Mouse (Mus musculus): ENCODE data around the gene Gm17387.
"Not testable (repeated sequence)": the region's sequence is repeated elsewhere in the genome, so short reads cannot be mapped to it uniquely, and the experiment has no call there.

Gm17387 gene

DNA sequence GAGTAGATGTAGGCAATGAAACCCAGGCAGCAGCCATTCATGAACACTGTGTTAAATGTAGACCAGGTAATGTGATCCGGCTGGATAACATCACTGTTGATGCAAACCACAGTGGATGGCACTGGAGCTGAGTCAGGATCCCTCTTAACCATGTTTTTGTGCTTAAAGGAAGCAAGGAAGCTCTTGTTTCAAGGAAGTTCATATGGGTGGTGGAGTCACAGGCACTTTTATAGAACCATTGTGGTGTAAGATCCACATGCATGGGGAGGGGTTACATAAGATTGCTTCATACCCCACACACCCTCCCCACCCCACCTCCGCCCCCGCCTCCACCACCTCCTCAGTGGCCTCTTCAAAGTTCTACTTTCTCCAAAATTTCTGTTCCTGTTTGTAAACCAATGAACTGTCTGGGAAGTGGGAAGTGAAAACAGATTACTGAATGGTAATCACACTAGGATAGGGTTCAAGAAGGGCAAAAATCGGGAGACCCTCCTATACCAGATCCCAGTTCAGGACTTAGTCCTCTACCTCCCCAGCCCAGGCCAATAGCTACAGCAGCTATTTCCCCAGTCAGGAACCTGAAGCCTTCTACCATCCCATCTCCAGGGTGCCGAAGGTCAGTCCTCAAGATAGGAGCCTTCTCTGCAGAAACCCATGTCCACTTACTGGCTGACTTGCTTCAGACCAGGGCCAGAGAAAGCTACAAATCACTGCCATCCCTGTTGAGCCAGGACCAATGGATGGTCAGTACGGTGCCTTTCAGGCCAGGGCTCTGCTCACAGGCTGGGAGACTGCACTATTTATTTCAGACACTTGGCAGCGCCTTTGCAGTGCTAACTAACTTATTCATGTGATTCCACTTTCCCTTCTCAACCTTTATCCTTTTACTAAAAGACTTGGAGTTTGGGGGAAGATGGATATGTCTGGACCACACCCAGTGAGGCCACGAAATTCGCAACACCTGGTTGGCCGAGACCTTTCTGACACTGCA, 11.9 kb upstream of the Gm17387 start:
- DNase-seq (ENCODE audit: extremely low read depth, low read depth, low spot score) = no peak

DNA sequence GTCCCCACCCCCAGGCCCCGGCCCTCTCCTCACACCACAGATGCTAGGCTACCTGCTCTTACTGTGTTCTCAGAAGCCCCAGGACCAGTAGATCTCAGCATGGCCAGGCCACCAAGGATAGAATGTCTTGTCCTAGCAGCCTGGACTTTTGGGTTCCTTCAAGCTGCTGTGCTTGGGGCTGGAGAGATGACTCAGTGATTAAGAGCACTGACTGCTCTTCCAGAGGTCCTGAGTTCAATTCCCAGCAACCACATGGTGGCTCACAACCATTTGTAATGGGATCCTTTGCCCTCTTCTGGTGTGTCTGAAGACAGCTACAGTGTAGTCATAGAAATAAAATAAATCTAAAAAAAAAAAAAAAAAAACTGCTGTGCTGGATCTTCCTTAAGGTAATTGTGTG, 11.1 kb upstream of the Gm17387 start, which contains the start of gene Ifitm6:
Gene Ifitm6 (minus strand): TSS at position 101 of the 400 bp plus-strand sequence.
- DNase-seq (ENCODE audit: extremely low read depth, low read depth, low spot score) = not testable (repeated sequence)

DNA sequence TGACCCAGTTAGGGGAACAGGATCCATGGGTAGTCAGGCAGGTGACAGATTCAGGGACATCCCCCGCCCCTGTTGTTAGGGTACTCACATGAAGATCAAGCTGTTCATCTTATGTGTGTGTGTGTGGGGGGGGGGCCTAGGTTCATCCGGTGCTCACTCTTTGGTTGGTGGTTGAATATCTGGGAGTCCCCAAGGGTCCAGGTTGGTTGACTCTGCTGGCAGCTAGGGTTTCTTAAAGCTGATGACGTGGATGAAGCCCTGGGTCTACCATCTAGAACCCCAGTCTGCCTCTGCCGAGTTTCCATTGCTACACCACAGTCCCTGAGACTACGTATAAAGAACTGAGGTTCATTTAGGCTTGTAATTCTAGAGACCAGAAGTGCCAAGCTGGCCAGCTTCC, 9.9 kb upstream of the Gm17387 start:
- DNase-seq (ENCODE audit: extremely low read depth, low read depth, low spot score) = no peak

DNA sequence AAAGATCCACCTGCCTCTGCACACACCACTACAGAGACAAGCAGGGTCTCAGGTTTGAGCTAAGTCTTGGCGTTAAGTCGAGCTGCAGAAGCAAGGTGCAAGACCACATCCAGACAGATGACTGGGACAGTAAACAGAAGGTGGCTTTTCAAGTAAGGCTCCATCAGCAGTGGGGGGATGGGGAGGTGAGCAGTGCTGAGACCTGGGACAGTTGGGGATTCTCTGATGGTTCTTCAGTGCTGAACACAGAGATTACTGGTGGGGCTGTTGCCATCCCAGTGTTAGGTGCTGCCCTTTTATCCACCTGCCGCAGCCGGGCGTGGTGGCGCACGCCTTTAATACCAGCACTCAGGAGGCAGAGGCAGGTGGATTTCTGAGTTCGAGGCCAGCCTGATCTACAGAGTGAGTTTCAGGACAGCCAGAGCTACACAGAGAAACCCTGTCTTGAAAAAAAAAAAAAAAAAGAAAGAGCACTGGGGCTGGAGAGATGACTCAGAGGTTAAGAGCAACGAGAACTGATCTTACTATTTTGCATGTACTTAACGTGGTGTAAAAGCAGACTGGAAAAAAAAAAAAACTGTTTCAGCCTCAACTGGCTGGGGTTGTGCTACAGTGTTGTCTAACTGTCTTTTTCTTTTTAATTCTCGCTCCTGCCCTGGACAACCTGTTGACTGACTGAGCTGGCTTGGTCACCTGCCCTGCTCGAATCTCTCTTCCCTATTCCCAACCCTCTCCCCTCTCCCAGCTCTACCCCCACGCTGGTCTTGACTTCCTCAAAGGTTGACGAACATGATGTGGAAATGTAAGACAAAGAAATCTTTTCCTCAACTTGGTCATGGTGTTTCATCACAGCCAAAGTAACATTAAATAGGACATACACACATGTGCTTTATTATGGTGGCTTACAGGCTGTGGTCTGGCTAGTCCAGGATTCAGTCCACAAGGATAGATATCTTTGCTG, 7.2 kb upstream of the Gm17387 start:
- no peak for DNase-seq (ENCODE audit: extremely low read depth, low read depth, low spot score)

DNA sequence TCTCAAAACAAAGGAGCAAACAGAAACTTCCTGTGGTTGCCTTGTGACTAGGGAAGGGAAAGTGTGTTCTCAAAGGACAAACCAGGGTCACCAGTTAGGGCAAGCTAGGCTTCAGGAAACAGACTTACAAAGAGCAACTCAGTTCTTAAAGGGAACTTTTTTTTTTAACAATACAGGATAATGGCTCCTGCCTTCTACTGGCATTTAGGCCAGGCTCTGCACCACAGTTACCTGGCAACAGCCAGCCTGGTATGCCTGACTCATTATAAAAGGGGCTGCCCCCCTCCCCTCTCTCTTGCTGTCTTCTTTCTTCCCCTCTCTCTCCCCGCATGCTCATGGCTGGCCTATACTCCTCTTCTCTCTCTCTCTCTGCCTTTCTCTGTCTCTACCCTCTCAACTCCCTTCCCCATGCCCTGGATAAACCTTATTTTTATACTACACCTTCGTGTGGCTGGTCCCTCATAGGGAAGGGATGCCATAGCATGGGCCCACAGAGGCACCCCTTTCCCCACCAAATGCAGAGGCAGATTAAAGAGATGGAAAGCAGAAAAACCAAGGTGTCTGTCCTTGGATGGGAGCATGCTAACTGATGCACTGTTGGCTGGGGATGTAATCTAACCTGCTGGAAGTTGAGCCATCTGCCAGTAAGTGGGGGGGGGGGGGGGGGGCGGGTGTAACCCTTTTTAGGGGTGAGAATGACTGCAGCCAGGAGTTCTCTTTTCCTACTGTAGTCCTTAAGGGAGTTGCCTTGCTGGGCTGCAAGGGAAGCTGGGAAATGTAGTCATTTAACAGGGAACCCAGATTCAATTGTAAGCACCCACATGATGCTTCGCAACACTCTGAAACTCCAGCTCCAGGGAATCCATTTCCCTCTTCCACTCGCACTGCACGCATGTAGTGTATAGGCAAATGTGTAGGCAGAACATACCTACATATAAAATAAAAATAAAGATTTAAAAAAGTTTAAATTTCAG, 3.8 kb upstream of the Gm17387 start:
- no peak for DNase-seq (ENCODE audit: extremely low read depth, low read depth, low spot score)

DNA sequence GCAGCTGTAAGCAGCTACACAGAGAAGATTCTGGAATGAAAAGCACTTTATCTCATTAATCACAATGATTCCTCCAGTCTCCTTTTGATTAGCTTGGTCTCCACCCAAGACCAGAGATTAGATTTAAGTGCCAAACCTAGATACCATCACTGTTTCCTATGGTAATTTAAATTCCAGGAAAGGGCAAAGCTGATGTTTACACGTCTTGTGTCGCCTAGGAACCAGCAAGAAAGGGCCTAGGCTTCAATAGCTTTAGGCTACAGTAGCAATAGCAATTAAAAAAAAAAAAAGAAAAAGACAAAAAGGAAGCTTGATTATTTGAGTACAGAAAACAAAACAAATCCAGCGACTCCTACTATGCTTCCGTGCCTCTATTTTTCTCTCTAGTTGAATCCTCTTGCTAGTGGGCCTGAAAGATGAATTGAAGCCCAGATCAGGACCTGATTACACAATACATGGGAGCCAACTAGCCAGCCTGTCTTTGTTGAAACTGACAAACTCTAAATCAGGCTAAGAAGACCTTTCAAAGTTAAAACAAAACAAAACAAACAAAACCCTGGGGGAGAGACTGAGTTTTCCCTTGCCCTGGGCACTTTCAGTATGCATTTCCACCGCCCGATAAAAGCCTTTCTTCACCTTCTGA, 2.7 kb upstream of the Gm17387 start:
- no peak for DNase-seq (ENCODE audit: extremely low read depth, low read depth, low spot score)

DNA sequence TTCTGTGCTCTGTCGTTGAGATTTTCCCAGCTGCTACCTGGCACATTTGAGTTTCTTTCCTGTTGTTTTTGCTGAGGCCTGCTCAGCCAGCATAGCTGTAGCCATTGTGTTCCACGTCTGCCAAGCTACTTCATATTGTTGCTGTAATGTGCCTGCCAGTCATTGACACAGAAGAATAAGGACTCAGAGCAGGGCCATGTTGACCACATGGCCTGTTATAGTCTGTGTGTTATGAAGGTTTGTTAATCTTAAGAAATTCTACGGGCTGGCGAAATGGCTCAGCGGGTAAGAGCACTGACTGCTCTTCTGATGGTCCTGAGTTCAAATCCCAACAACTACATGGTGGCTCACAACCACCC, 2.2 kb upstream of the Gm17387 start:
- no peak for DNase-seq (ENCODE audit: extremely low read depth, low read depth, low spot score)

DNA sequence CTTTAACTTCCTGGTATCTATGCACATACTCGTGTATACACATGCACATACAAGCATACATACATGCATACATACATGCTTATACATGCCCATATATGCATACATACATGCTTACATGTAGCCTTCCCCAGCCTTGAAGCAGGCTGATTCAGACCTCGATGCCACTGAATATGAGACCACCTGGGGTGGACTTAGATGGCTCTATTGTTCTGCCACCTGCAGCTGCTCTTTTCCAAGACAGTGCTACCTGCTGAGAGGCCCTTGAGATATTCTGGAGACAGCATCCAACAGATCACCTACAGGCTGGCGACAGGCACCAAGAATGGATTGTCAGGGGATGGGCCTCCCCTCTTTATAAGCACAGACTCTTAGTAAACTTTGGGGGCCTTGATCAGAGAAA, 1.5 kb downstream of the Gm17387 start:
- DNase-seq (ENCODE audit: extremely low read depth, low read depth, low spot score) = no peak

DNA sequence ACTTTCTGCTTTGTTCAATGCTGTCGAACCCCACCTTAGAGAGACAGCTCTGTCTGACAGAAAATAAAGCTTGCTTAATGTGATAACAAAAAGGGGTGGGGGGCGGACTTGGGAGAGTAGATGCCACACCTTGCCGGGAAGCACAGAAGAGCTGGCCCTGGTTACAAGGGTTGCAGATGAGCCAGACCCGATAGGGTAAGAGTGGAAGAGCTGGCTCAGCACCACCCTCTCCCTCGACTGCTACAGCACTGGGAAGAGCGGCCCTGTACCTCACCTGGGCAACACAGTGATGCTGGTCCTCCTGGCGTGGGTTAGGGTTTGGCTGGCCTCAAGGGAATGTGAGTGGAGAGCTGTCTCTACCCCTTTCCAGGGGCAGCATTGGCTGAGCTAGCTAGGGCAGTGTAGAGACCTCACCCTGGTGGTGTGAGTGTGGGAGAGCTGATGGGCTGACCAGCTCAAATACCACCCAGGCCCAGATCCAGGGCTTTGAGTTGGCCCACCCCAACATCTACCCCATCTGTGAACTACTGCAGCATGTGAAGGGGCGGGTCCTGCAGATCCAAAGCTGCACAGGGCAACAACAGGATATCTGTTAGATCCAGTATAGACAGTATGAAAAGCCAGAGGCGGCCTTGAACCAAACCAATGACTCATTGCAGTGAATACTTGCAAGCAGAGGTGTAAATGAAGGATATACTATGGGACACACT, 3.7 kb downstream of the Gm17387 start:
- no peak for DNase-seq (ENCODE audit: extremely low read depth, low read depth, low spot score)

DNA sequence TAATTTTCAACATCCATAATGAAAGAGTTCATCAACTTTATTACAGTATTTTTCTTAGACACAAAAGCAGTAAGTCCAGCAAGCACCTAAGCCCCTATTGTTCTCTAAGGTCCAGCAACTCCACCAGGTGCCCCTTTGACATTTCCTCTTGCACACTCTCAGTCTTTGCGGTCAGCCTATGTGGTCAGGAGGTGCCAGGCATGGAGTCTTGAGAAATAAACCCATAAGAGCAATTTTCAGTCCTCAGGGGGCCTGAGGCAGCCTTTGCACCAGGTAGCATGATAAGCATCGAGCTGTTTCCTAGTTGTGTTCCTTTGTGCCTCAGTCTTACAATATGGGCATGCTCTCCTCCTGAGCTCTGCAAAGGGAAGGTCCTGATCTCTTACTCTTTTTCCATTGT, 7.7 kb downstream of the Gm17387 start:
- DNase-seq (ENCODE audit: extremely low read depth, low read depth, low spot score) = not testable (repeated sequence)

DNA sequence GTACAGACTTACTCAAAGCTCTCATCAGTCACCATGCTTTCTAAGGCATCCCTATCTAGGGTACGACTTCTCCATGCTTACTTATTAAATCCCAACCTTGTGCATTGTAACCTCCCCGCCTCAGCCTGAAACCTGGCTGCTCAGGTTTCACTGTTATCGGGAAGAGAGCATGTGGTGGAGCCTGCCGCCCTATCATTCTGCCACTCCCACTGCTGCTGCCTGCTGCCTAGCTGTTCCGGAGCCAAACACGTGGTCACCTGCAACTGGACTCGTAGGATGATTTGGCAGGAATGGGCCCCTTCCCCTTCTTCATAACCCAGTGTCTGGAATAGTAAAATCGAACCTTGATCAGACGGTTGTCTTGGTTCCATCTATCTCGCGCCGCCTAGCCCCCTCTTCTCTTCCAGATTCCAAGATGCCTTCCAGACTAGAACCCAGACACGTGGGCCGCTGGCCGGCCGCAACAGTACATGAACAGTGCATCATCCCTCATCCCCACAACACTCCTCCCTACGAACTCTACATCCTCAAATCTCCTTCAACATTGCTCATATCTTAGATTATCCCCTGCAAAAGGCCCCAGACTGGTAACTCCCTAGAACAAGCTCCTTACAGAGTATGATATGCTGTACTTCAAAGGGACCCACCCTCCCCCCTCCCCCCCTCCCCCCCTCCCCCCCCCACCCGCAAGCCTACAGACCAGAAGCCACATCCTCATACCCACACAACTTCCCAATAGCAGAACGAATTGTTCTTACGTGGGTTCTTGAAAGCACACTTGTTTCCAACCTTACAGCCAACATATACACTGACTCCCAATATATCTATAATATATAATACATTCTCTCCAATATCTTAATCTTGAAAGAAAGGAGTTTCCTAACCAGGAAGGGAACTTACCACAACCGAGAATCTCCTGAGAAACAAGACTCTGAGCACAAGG, 9.4 kb downstream of the Gm17387 start:
- DNase-seq (ENCODE audit: extremely low read depth, low read depth, low spot score) = no peak

DNA sequence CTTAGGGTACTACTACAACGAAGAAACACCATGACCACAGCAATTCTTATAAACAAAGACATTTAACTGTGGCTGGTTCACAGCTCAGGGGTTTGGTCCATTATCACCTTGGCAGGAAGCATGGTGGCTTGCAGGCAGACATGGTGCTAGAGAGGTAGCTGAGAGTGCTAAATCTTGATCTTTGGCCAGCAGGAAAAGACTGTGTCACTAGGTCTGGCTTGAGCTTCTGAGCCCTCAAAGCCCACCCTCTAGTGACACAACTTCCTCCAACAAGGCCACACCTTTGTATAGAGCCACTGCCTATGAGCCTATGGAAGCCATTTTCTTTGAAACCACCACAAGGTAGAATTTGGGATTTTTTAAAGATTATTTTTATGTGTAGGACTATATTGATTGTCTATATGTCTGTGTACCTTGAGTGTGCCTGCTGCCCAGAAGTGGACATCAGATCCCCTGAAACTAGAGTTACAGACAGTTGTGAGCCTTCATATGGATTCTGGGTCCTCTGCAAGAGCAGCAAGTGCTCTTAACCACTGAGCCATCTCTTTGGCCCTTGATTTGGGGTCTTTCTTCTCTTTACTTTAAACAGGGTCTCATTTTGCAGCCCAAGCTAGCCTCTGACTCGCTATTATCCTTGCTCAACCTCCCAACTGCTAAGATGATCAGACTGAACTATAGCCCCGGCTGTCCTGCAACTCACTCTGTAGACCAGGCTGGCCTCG, 10.6 kb downstream of the Gm17387 start:
- DNase-seq (ENCODE audit: extremely low read depth, low read depth, low spot score) = no peak

DNA sequence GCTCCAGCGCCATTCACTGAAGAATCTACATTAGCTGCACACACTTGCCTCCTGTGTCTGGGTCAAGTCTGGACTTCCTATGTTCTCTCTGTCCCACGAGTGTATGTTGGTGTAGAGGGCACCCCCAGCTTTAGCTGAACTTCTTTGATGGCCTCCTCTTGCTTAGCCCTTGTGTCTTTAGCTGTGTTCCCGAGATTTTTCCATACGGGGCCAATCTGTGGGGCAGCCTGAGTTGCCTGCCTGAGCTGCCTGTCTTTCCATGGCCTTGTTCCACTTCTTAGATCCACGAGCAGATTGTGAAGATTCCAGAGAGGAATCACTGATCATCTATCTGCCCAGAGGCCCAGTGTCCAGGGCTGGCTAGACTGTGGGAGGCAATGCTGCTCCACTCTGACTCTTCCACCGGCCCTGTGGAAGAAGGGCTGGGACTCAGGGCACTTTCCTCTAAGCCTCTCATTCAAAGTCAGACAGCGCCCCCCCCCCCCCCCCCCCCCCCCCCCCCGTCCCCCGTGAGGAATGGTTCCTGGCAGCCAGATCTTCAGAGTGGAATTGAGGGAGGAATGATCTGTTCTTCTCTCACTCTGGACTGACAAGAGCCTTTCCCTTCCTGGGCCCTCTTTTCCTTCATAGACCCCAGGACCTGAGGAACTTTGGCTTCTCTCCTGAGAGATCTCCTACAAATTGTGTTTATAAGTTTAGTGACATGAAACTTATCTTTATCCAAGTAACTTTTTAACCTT, 12.1 kb downstream of the Gm17387 start:
- no peak for DNase-seq (ENCODE audit: extremely low read depth, low read depth, low spot score)

DNA sequence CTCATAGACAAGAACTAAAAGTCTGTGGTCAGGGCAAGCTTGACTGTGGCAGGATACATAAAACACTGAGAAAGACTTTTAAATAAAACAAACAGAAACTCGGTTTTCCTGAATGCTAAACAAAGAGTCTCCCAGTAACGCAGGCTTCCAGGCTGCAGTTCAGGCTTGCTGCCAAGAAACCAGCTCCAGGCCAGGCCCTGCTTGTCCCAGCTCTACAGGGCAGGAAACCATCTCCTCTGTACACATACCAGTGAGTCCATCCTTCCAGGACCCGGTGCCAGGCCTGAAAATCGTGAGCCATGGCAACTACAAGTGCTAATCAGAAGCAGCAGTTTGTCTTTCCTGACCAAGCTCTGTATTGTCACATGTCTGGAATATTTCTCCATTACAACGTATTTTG, 12.7 kb downstream of the Gm17387 start:
- no peak for DNase-seq (ENCODE audit: extremely low read depth, low read depth, low spot score)

DNA sequence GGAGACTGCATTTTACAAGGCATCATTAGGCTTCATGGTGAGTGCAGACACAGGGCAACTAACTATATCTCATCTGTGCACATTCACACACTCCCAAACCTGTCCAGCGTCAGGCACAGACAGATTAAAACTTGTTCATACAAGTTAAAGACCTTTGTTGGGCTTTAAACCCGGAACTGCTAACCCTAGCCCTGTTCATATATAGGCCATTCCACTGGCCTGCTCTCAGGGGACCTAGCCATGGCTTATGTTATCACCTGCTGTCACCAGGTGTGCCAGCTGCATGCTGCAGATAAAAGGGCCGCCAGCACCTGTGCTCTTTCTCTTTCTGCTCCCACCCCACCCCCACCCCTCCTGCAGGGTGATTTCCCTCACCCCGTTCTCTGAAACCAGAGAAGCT, 13.6 kb downstream of the Gm17387 start:
- DNase-seq (ENCODE audit: extremely low read depth, low read depth, low spot score) = no peak

DNA sequence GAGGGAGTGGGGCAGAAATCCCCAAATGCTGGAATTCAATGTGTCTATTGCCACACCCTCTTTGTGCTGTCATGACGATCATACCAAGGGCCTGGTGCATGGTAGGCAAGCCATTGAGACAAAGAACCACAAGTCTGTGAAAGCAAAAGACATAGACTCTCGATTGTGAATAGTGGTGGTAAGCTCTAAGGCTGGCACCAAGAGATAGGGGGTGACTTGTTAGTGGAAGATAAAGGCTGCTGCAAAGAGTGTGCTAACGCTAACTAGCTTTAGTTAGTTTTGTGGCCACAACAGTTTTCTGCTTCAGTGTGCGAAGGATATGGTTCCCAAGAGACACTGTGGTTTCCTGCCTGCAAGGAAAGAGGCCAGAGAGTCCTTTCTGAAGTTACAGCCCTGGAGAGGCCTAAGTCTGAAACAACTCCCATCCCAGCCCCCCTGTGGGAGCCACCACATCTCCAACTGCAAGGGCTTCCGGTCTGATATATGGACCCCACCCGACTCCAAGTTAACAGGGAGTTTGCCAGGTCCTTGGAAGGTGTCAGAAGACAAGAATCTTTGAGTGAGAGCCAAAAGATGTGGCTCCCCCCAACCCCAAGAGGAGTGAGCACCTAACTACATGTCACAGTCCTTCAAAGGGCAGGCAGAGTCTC, 18.1 kb downstream of the Gm17387 start:
- DNase-seq (ENCODE audit: extremely low read depth, low read depth, low spot score) = no peak
